Mouse (Mus musculus) small intestine, adult 2 months (tissue): ENCODE measurements around the gene Map2.

Experiments used
- CTCF ChIP-seq: fragments of 200-500 bp; IDR thresholded peaks from 2 replicates; pipeline ENCODE4 v1.5.1; 2012; ENCODE audit warnings: low read depth, mild to moderate bottlenecking, control low read depth, inconsistent platforms, low read length, moderate library complexity, mixed read lengths; ENCODE audit not compliant: insufficient replicate concordance, insufficient read length; ENCODE audit errors: extremely low read depth
- POLR2A ChIP-seq: fragments of 200-500 bp; IDR thresholded peaks from 2 replicates; pipeline ENCODE4 v1.6.1; 2012; ENCODE audit warnings: low read depth, mild to moderate bottlenecking, control low read depth, inconsistent platforms, low read length, moderate library complexity

DNA sequence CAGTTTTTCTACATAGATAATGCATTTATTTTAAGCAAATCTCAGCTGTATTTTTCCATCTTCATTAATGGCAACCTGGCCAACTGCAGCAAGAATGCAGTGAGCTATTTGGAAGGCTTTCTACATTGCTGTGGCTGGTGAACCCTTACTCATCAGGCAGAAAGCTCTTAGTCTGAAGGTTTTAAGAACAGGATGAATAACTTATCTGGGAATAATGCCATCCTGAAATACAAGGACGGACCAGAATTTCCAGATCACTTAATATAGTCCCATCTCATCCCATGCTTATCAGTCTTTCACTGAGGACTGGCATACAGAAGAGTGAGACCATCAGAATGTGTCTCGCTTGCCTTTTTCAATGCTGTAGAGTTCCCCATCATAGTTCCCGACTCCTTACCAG is 24.3 kb upstream of the Map2 start:
- TF ChIP-seq POLR2A (no peak), CTCF (no peak)
